Mouse (Mus musculus): ENCODE results near the gene Crtc1. TPM values are rescaled to one million over a fixed set of nuclear protein-coding genes. Genes with fewer than 3 reads are reported as not detected.
A peak's percentile ranks its signal among the peaks of the same experiment; 100 is the strongest.

The Crtc1 gene
- total RNA-seq, 2 experiments from 2014 or later: 193 to 199 TPM

GRCm38 (mm10) chr8:70463306-70463705, 23.9 kb upstream of the Crtc1 start:
- DNase-seq (ENCODE audit: low spot score in 2 of 2): peak; percentile 84 to 89

DNA sequence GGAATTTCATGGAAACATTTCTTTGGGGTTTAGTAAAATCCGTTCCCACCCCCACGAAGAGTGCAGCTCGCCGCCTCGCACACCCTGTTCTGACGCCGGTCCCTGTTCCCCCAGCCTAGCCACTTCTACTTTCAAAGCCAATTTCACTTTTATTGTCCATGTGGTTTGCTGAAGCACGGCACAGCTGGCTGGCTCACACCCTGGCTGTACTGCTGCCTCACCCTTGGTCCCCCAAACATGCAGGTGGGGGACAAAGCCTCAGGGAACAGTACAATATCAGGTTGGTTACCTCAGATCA, 23.1 kb upstream of the Crtc1 start:
- peak in 1 of 2 experiments; percentile 64 for DNase-seq (ENCODE audit: low spot score in 2 of 2)

DNA sequence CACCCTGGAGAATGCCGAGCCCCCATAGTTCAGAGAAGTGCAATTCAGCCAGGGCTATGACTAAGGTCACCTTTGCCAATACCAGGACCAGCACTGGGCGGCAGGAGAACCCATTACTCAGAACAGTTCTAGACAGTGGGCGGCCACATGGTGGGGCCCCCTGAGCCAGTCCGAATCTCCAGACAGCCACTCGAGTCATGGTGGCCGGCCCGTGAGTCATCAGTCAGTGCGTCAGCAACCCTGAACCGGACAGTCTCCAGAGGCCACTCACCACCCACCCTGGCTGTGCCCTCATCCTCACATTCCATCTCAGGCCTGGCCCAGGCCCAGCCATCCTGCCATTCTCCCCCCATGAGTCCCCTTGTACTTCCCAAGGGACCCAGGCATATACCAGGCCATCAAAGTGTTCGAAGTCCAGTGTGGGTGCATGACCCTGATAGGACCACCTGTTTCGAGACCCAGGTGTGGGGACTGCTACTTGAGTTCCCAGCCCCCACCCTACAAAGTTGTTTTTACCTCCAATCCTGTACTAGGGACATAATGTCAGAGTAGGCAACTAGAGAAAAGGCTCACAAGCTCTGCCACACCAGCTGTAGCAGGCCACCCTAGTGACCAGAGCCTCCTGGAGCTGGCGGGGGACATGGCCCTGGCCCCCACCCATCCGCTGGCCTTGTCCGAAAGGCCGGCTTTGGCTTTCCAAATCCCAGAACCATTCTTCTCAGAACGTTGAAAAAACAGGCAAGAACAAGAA, 22.6 kb upstream of the Crtc1 start:
- no peak for DNase-seq (ENCODE audit: low spot score in 2 of 2)

DNA sequence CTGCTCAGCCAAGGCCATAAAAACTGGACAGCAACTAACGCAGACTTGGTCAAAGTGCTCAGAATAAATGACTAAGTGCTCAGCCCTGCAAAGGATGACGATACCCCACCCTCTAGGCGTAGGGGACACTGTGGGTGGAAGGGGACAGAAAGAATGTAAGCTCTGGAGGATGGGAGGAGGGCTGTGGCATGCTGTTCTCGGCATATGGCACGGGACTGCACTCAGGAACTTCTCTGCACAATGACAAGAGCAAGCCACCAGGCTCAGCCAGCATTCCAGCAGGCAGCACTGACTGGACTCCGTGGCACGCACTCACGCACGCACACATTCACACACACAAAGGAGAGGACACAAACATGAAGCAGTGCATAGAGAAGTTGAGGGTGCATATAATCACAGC, 21.2 kb upstream of the Crtc1 start:
- DNase-seq (ENCODE audit: low spot score in 2 of 2): peak; percentile 66 to 77

DNA sequence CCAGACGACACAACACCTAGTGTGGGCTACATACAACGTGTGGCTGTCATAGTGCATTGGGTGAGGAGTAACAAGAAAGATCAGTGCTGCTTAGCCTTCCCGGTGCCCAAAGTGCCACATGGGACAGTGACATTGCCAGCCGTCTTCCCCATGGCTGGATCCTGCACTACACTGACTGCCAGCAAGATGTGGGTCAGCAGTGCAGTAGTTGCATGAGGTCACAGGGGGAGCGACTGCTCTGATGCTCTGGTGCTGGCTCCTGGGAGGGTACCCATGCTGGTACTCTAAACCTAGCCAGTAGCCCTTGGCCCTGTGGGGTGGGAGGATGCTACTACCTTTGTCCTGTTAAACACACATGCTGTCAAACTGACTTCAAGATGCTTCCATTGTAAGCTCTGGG, 20.8 kb upstream of the Crtc1 start:
- DNase-seq (ENCODE audit: low spot score in 2 of 2): no peak

- no peak for DNase-seq (ENCODE audit: low spot score in 2 of 2)
These were observed 20.3 kb upstream of the Crtc1 start for GRCm38 (mm10) chr8:70459636-70460035.

- no peak for DNase-seq (ENCODE audit: low spot score in 2 of 2)
These were observed 19.1 kb upstream of the Crtc1 start for GRCm38 (mm10) chr8:70458462-70458861.

GRCm38 (mm10) chr8:70457882-70458281, 18.5 kb upstream of the Crtc1 start:
- DNase-seq (ENCODE audit: low spot score in 2 of 2): no peak

GRCm38 (mm10) chr8:70456996-70457395, 17.6 kb upstream of the Crtc1 start:
- DNase-seq (ENCODE audit: low spot score in 2 of 2): no peak

GRCm38 (mm10) chr8:70453852-70454251, 14.5 kb upstream of the Crtc1 start:
- peak in 1 of 2 experiments; percentile 56 for DNase-seq (ENCODE audit: low spot score in 2 of 2)

DNA sequence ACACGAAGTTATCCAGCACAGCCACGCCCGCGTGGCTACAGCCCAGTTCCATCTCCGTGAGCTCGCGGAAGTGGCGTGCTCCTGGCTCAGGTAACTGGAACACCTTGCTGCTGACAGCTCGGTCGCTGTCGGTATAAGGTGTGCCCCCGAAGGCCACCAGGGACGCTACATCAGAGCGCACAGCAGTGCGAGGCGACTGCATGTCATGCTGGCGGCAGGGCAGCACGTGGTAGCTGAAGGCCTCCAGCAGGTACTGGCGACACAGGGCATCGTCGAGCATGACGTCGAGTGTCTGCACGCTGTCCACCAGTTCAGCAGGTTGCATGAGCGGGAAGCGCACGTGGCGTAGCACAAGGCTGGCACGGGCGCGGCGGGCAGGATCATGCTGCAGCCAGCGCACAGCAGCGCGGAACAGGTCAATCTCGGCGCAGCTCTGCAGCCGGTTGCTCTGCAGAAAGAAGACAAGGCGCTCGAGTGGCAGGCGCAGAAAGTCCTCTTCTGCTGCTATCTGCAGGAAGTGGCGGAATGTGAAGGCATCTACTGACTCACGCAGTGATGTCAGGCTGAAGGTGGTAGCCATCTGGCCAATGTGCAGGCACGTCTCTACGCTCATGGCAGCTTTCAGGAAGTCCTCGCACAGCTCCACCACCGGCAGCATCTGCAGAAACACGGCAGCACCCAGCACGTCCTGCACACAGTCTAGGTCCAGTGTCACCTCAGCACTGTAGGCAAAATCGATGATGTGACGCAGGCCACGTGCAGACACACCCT, 13.0 kb upstream of the Crtc1 start:
- peak; percentile 57 to 65 for DNase-seq (ENCODE audit: low spot score in 2 of 2)

GRCm38 (mm10) chr8:70447639-70448420, 8.5 kb upstream of the Crtc1 start:
- peak in 1 of 2 experiments; percentile 55 for DNase-seq (ENCODE audit: low spot score in 2 of 2)

- DNase-seq (ENCODE audit: low spot score in 2 of 2): no peak
These were observed 6.6 kb upstream of the Crtc1 start for GRCm38 (mm10) chr8:70445988-70446387.

GRCm38 (mm10) chr8:70443326-70443725, 3.9 kb upstream of the Crtc1 start:
- DNase-seq (ENCODE audit: low spot score in 2 of 2): no peak

DNA sequence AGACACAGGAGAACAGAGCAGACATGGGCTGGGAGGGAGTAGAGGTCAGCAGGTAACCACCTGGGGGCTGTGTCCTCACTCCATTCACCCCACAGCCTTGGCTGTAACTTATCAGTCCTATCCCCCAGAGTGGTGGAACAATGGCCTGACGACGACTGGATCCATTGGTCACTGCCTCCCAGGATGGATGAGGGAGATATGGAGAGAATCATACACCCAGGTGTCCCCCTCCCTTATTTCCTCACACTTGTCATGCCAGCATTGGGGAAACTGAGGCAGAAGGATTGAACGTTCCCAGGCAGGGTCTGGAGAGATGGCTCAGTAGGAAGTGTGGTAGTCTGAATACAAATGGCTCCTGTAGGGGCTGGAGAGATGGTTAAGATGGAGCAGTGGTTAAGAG, 2.2 kb upstream of the Crtc1 start:
- DNase-seq (ENCODE audit: low spot score in 2 of 2): no peak

DNA sequence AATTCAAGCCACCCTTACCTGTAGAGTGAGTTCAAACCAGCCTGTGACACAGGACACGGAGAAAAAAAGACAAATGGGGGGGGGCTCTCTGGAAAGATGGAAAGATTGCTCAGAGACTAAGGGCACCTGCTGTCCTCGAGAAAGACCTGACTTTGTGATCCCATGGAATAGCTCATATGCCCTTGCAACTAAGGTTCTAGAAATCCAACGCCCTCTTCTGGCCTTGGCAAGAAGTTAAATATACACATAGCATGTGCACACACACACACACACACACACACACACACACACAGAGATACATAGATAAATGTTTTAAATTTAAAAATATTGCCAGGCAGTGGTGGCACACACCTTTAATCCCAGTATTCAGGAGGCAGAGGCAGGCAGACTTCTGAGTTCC, 867 bp upstream of the Crtc1 start:
- no peak for DNase-seq (ENCODE audit: low spot score in 2 of 2)

GRCm38 (mm10) chr8:70439848-70440179, 435 bp upstream of the Crtc1 start:
- DNase-seq (ENCODE audit: low spot score in 2 of 2): no peak

- DNase-seq (ENCODE audit: low spot score in 2 of 2): no peak
These were observed 956 bp downstream of the Crtc1 start for GRCm38 (mm10) chr8:70438423-70438822.

GRCm38 (mm10) chr8:70435156-70435555, 4.2 kb downstream of the Crtc1 start:
- no peak for DNase-seq (ENCODE audit: low spot score in 2 of 2)

GRCm38 (mm10) chr8:70432991-70433536, 6.3 kb downstream of the Crtc1 start:
- no peak for DNase-seq (ENCODE audit: low spot score in 2 of 2)

- DNase-seq (ENCODE audit: low spot score in 2 of 2): no peak
These were observed 8.2 kb downstream of the Crtc1 start for GRCm38 (mm10) chr8:70431213-70431612.
